ENCODE assay signal across 10 mouse cellular contexts in genomic region chrX:102660712-102661111, GRCm38 (mm10). TPM values are rescaled to one million over a fixed set of nuclear protein-coding genes. Genes with fewer than 3 reads are reported as not detected.
A peak's percentile ranks its signal among the peaks of the same experiment; 100 is the strongest.
DNase-seq lines count a peak whose midpoint lies in the region; ATAC-seq lines count a peak whose summit lies in the region.
"Had no signal": no experiment of that assay in that cellular context is flagged by ENCODE, and none has a peak within 500 bp of the region (broad histone marks: within the 10 kb centered on the region; RNA-seq: fewer than 3 reads in every experiment).

No protein-coding gene starts in this region.

- no peak overlapping the region for H3K9ac ChIP-seq in kidney, embryonic 16.5 days (replicated peaks; ENCODE audit: low read length)
- H3K9ac ChIP-seq: heart, embryonic 15.5 days had no signal

- H3K4me3 ChIP-seq in kidney, embryonic 16.5 days (ENCODE audit: low read length): no peak overlapping the region
- H3K4me3 ChIP-seq: heart, embryonic 15.5 days had no signal

- ATAC-seq in kidney, embryonic 16.5 days (ENCODE audit: low FRiP score, low TSS enrichment): no peak

- H3K9me3 ChIP-seq in kidney, embryonic 16.5 days (ENCODE audit: low read length): no peaks in the 10 kb centered on the region
- H3K9me3 ChIP-seq: heart, embryonic 15.5 days had no signal

- 18% methylated on average over 3 of the region's 3 CpGs for whole genome bisulfite sequencing in kidney, embryonic 16.5 days

- peak; percentile 16 for DNase-seq in kidney, adult 18-20 months
- DNase-seq in A20 (ENCODE audit: low read depth, low spot score): peak; percentile 48
- DNase-seq in ES-CJ7 (ENCODE audit: low read depth, low spot score): peak; percentile 21
- DNase-seq in induced T-regulatory cell, adult 2 months (ENCODE audit: low read depth): peak; percentile 3
- no peak for DNase-seq in thymus, adult 18-20 months
- no peak for DNase-seq in yolk sac, embryonic 10.5 days (ENCODE audit: low spot score)

- H3K36me3 ChIP-seq in kidney, embryonic 16.5 days (ENCODE audit: insufficient read depth, low read length): no peaks in the 10 kb centered on the region
- H3K36me3 ChIP-seq: heart, embryonic 15.5 days had no signal

- peaks cover 5% of the 10 kb centered on the region; the same call in 1 of the 2 replicates for H3K27me3 ChIP-seq in kidney, embryonic 16.5 days (ENCODE audit: insufficient read depth, low read length)
- H3K27me3 ChIP-seq: heart, embryonic 15.5 days had no signal

- no peak overlapping the region for H3K4me2 ChIP-seq in kidney, embryonic 16.5 days (replicated peaks; ENCODE audit: low read depth, low read length)
- H3K4me2 ChIP-seq: heart, embryonic 15.5 days had no signal

- no peak overlapping the region for H3K27ac ChIP-seq in kidney, embryonic 16.5 days (ENCODE audit: low read length)
- H3K27ac ChIP-seq: heart, embryonic 15.5 days had no signal

- H3K4me1 ChIP-seq in kidney, embryonic 16.5 days (ENCODE audit: insufficient read depth, low read length): no peaks in the 10 kb centered on the region
- H3K4me1 ChIP-seq: heart, embryonic 15.5 days had no signal

RNA-seq across cellular contexts. Expression of gene Phka1, which starts 16.7 kb away (rescaled TPM):
- 7.6 and 9.6 TPM in 2 replicates for polyA plus RNA-seq in kidney, embryonic 16.5 days (2015; fragmentation: Nextera tagmentation; extraction: Ambion mirVana)

RNA-seq across cellular contexts. Expression of gene Gm3880, which starts 26.1 kb away (rescaled TPM):
- polyA plus RNA-seq in kidney, embryonic 16.5 days (2015; fragmentation: Nextera tagmentation; extraction: Ambion mirVana): not detected in 2 replicates
- polyA plus RNA-seq: cerebellum, adult 2 months; heart, embryonic 15.5 days; lung, embryonic 16.5 days had no signal

RNA-seq across cellular contexts. Expression of gene Gm9112, which starts 46.7 kb away (rescaled TPM):
- not detected in 2 replicates for polyA plus RNA-seq in kidney, embryonic 16.5 days (2015; fragmentation: Nextera tagmentation; extraction: Ambion mirVana)
- polyA plus RNA-seq: cerebellum, adult 2 months; heart, embryonic 15.5 days had no signal

RNA-seq across cellular contexts. Expression of gene Dmrtc1b, which starts 47.0 kb away (rescaled TPM):
- polyA plus RNA-seq in kidney, embryonic 16.5 days (2015; fragmentation: Nextera tagmentation; extraction: Ambion mirVana): not detected in 2 replicates
- polyA plus RNA-seq: cerebellum, adult 2 months; heart, embryonic 15.5 days; lung, embryonic 16.5 days had no signal

Comparison
In these comparisons a context has a peak if more than half of its experiments do, and no peak if none do; other contexts are left out.
1. DNase-seq: peak in kidney, adult 18-20 months (single experiment), A20 (single experiment), ES-CJ7 (single experiment) and induced T-regulatory cell, adult 2 months (single experiment); none in thymus, adult 18-20 months (0 of 2) and yolk sac, embryonic 10.5 days (single experiment).